Mouse (Mus musculus) stomach, embryonic 16.5 days (tissue): ENCODE measurements around the gene Pdp2. TPM values are rescaled to one million over a fixed set of nuclear protein-coding genes. Genes with fewer than 3 reads are reported as not detected.

Source experiments
- polyA plus RNA-seq: library from polyadenylated mRNA; unstranded; fragments of >200 nt; fragmentation: Nextera tagmentation; extraction: Ambion mirVana; gene quantifications from 2 replicates; pipeline ENCODE4 v1.2.1, GENCODE M21; 2015

Pdp2 gene
- polyA plus RNA-seq, 1 experiment from 2014 or later: 13.3 TPM

Other genes starting within 250 kb of the Pdp2 start
- gene Cmtm4, start 195.6 kb upstream of the Pdp2 start, polyA plus RNA-seq: 4.3 and 4.7 TPM in 2 replicates
- gene Dync1li2, start 148.4 kb upstream of the Pdp2 start, polyA plus RNA-seq: 63.5 and 67.6 TPM in 2 replicates
- gene Terb1, start 81.5 kb upstream of the Pdp2 start, polyA plus RNA-seq: 0.14 and 0.20 TPM in 2 replicates
- gene Nae1, start 56.8 kb upstream of the Pdp2 start, polyA plus RNA-seq: 86.4 and 89.4 TPM in 2 replicates
- gene Car7, start 56.8 kb upstream of the Pdp2 start, polyA plus RNA-seq: 1.5 and 1.6 TPM in 2 replicates
- gene Cdh16, start 32.9 kb downstream of the Pdp2 start, polyA plus RNA-seq: 1.6 and 2.0 TPM in 2 replicates
- 9.2 and 14.4 TPM in 2 replicates for gene Rrad, start 39.9 kb downstream of the Pdp2 start, polyA plus RNA-seq
- 92.6 and 93.6 TPM in 2 replicates for gene Ciao2b, start 50.5 kb downstream of the Pdp2 start, polyA plus RNA-seq
- gene Ces2a, start 142.6 kb downstream of the Pdp2 start, polyA plus RNA-seq: 1.3 and 1.4 TPM in 2 replicates
- gene Ces2b, start 240.1 kb downstream of the Pdp2 start, polyA plus RNA-seq: 1.0 and 1.5 TPM in 2 replicates